ENCODE assay signal across 28 mouse cellular contexts in the genomic region with DNA sequence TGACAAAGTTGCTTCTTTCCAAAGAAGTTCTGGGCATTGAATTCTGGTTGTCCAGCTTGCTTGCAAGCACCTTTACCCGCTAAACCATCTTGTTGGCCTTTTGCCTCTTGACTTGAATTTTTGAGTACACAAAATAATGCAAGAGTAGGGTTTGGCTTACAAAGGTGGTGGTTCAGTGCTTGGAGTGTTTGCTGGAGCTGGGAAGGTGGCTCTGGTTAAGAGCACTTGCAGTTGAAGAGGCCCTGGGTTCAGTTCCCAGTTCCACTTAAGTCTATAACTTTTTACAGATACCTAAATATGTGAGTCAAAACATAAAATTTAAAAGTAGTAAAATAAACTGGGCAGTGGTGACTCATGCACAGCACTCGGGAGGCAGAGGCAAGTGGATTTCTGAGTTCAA. TPM values are rescaled to one million over a fixed set of nuclear protein-coding genes. Genes with fewer than 3 reads are reported as not detected.
DNase-seq lines count a peak whose midpoint lies in the region; ATAC-seq and TF ChIP-seq lines count a peak whose summit lies in the region.
"Had no signal": no experiment of that assay in that cellular context is flagged by ENCODE, and none has a peak within 500 bp of the region (broad histone marks: within the 10 kb centered on the region; RNA-seq: fewer than 3 reads in every experiment).

No protein-coding gene starts in this region.

- H3K4me3 ChIP-seq in MEL (ENCODE audit: control insufficient read depth in 1 of 2, insufficient read depth in 1 of 2, low read depth in 2 of 2, low read length in 2 of 2): no peak overlapping the region
- no peak overlapping the region for H3K4me3 ChIP-seq in lung, embryonic 15.5 days
- no peak overlapping the region for H3K4me3 ChIP-seq in kidney, embryonic 14.5 days (ENCODE audit: low read length)
- H3K4me3 ChIP-seq: embryonic facial prominence, embryonic 10.5 days; embryonic facial prominence, embryonic 13.5 days; erythroblast, embryonic 14.5 days; forebrain, embryonic 12.5 days; forebrain, embryonic 15.5 days; heart, adult 2 months; heart, embryonic 10.5 days; heart, embryonic 13.5 days; hindbrain, embryonic 12.5 days; hindbrain, embryonic 15.5 days had no signal

- H3K36me3 ChIP-seq in MEL (ENCODE audit: control insufficient read depth in 1 of 2, insufficient read depth in 2 of 2, low read length in 2 of 2): peaks cover 21 to 32% of the 10 kb centered on the region in 2 experiments
- H3K36me3 ChIP-seq in lung, embryonic 15.5 days: peaks cover 48% of the 10 kb centered on the region
- peaks cover 49% of the 10 kb centered on the region for H3K36me3 ChIP-seq in kidney, embryonic 14.5 days (ENCODE audit: control insufficient read depth, insufficient read depth, low read length)

- H3K9me3 ChIP-seq in MEL (replicated peaks; ENCODE audit: insufficient read depth, low read length): no peaks in the 10 kb centered on the region
- H3K9me3 ChIP-seq in lung, embryonic 15.5 days: no peaks in the 10 kb centered on the region
- no peaks in the 10 kb centered on the region for H3K9me3 ChIP-seq in kidney, embryonic 14.5 days (ENCODE audit: control insufficient read depth, low read length)
- H3K9me3 ChIP-seq: embryonic facial prominence, embryonic 10.5 days; embryonic facial prominence, embryonic 13.5 days; forebrain, embryonic 12.5 days; forebrain, embryonic 15.5 days; heart, embryonic 10.5 days; heart, embryonic 13.5 days; hindbrain, embryonic 12.5 days; hindbrain, embryonic 15.5 days had no signal

- TF ChIP-seq EP300 in MEL (IDR thresholded peaks at IDR 0.05; ENCODE audit: low read depth in 1 of 2, low read length in 2 of 2): no peak

- no peaks in the 10 kb centered on the region for H3K27me3 ChIP-seq in MEL (ENCODE audit: control insufficient read depth in 1 of 2, insufficient read depth in 2 of 2, low read length in 2 of 2)
- no peaks in the 10 kb centered on the region for H3K27me3 ChIP-seq in lung, embryonic 15.5 days
- H3K27me3 ChIP-seq in kidney, embryonic 14.5 days (ENCODE audit: control insufficient read depth, insufficient read depth, low read length): no peaks in the 10 kb centered on the region
- H3K27me3 ChIP-seq: embryonic facial prominence, embryonic 13.5 days; forebrain, embryonic 12.5 days; forebrain, embryonic 15.5 days; heart, embryonic 13.5 days; hindbrain, embryonic 12.5 days; hindbrain, embryonic 15.5 days had no signal

- 0 out of 4 replicates have a peak, but pooled peaks cover 0 to 4% of the 10 kb centered on the region in 2 experiments for H3K4me1 ChIP-seq in MEL (ENCODE audit: control insufficient read depth in 1 of 2, insufficient read depth in 2 of 2, low read length in 2 of 2)
- H3K4me1 ChIP-seq in lung, embryonic 15.5 days: no peaks in the 10 kb centered on the region
- H3K4me1 ChIP-seq in kidney, embryonic 14.5 days (ENCODE audit: control insufficient read depth, insufficient read depth, low read length): no peaks in the 10 kb centered on the region
- H3K4me1 ChIP-seq: embryonic facial prominence, embryonic 10.5 days; embryonic facial prominence, embryonic 13.5 days; forebrain, embryonic 12.5 days; forebrain, embryonic 15.5 days; heart, embryonic 10.5 days; heart, embryonic 13.5 days; hindbrain, embryonic 12.5 days; hindbrain, embryonic 15.5 days had no signal

- TF ChIP-seq RAD21 in MEL (IDR thresholded peaks at IDR 0.05; ENCODE audit: low read depth, low read length): no peak

- H3K4me2 ChIP-seq in lung, embryonic 15.5 days: no peak overlapping the region
- H3K4me2 ChIP-seq in kidney, embryonic 14.5 days (replicated peaks; ENCODE audit: low read depth, low read length): no peak overlapping the region
- H3K4me2 ChIP-seq: embryonic facial prominence, embryonic 13.5 days; forebrain, embryonic 12.5 days; forebrain, embryonic 15.5 days; heart, embryonic 13.5 days; hindbrain, embryonic 12.5 days; hindbrain, embryonic 15.5 days had no signal

- H3K9ac ChIP-seq in MEL (ENCODE audit: control insufficient read depth, low read depth, low read length, poor library complexity, severe bottlenecking): no peak overlapping the region
- no peak overlapping the region for H3K9ac ChIP-seq in lung, embryonic 15.5 days
- H3K9ac ChIP-seq in kidney, embryonic 14.5 days (ENCODE audit: low read depth, low read length): no peak overlapping the region
- H3K9ac ChIP-seq: embryonic facial prominence, embryonic 13.5 days; forebrain, embryonic 12.5 days; forebrain, embryonic 15.5 days; heart, embryonic 13.5 days; hindbrain, embryonic 12.5 days; hindbrain, embryonic 15.5 days had no signal

- TF ChIP-seq POLR2A in MEL (IDR thresholded peaks at IDR 0.05; ENCODE audit: control insufficient read depth in 1 of 2, insufficient read depth in 1 of 2, low read depth in 1 of 2, low read length in 2 of 2, poor library complexity in 1 of 2): no peak

- no peaks in the 10 kb centered on the region for H3K79me2 ChIP-seq in MEL (ENCODE audit: control insufficient read depth, insufficient read depth, low read length, poor library complexity)

- DNase-seq in MEL (ENCODE audit: low read depth, low spot score): no peak
- DNase-seq in lung, postnatal 14 days: peak; percentile 10
- no peak for DNase-seq in cerebellum, adult 8-10 months
- DNase-seq in layer of hippocampus, postnatal 14 days (ENCODE audit: low spot score in 2 of 2): no peak
- DNase-seq: adrenal gland, postnatal 10 days; adrenal gland, postnatal 36 days; cerebellum, adult 18-20 months; cerebellum, adult 9-11 months; cerebellum, postnatal 25 days; embryo, embryonic 11 days; gastrocnemius, postnatal 10 days; gastrocnemius, postnatal 36 days; heart, adult 2 months; heart, postnatal 14 days; heart, postnatal 4 days had no signal

- peak; percentile 38; the same call in 1 of the 2 replicates for ATAC-seq in lung, embryonic 15.5 days (ENCODE audit: borderline replicate concordance, extremely low read depth, low FRiP score, low TSS enrichment)
- ATAC-seq in kidney, embryonic 14.5 days (ENCODE audit: low FRiP score, low TSS enrichment): no peak
- ATAC-seq: activated CD4-positive, CD25-positive, alpha-beta regulatory T cell, adult 4 months; CD4-positive, CD25-positive, alpha-beta regulatory T cell, adult 4 months; forebrain, embryonic 15.5 days had no signal

- WGBS in lung, embryonic 15.5 days: 73% methylated on average over 2 of the region's 2 CpGs
- WGBS in kidney, embryonic 14.5 days: 95% methylated on average over 2 of the region's 2 CpGs

- TF ChIP-seq CTCF in MEL (IDR thresholded peaks at IDR 0.05 in 2 of 3, conservative IDR thresholded peaks at IDR 0.05 in 1 of 3; ENCODE audit: control insufficient read depth in 1 of 3, insufficient read depth in 1 of 3, low read depth in 2 of 3, low read length in 3 of 3, poor library complexity in 1 of 3, severe bottlenecking in 1 of 3): no peak

- no peak overlapping the region for H3K27ac ChIP-seq in MEL (ENCODE audit: control insufficient read depth, low read depth, low read length)
- H3K27ac ChIP-seq in lung, embryonic 15.5 days: no peak overlapping the region
- no peak overlapping the region for H3K27ac ChIP-seq in kidney, embryonic 14.5 days (ENCODE audit: low read depth, low read length)
- H3K27ac ChIP-seq: embryonic facial prominence, embryonic 10.5 days; embryonic facial prominence, embryonic 13.5 days; forebrain, embryonic 12.5 days; forebrain, embryonic 15.5 days; heart, adult 2 months; heart, embryonic 10.5 days; heart, embryonic 13.5 days; hindbrain, embryonic 12.5 days; hindbrain, embryonic 15.5 days had no signal

TF ChIP-seq in MEL, 35 proteins besides CTCF, POLR2A, EP300 and RAD21:
- TF ChIP-seq TCF12 (IDR thresholded peaks at IDR 0.05; ENCODE audit: low read depth, low read length) (no peak), POLR2AphosphoS2 (IDR thresholded peaks at IDR 0.05; ENCODE audit: low read length) (0 out of 2 replicates have a peak, but pooled peaks have one; percentile 10)

RNA-seq across cellular contexts. Expression of a gene that starts 8.4 kb away (rescaled TPM):
- 30.4 and 36.8 TPM in 2 replicates for total RNA-seq in MEL (2012; rRNA removed)
- 10 to 100 TPM; 34.9 to 36.6 TPM for polyA plus RNA-seq in MEL (2012; ENCODE audit: insufficient read depth in 1 of 2, insufficient read length in 2 of 2, low read depth in 1 of 2, low replicate concordance in 2 of 2, missing spikeins in 1 of 2)
- 19.2 and 21.6 TPM in 2 replicates for polyA plus RNA-seq in lung, embryonic 15.5 days (2015; fragmentation: Nextera tagmentation; extraction: Ambion mirVana)
- polyA plus RNA-seq in kidney, embryonic 14.5 days (2014; fragmentation: Nextera tagmentation; extraction: Ambion mirVana): 33.9 and 45.5 TPM in 2 replicates
- total RNA-seq in layer of hippocampus, postnatal 14 days (2021): 100 to 1,000 TPM; 106 to 114 TPM

RNA-seq across cellular contexts. Expression of a gene that starts 42.5 kb away (rescaled TPM):
- total RNA-seq in MEL (2012; rRNA removed): 119 and 143 TPM in 2 replicates
- polyA plus RNA-seq in MEL (2012; ENCODE audit: insufficient read depth in 1 of 2, insufficient read length in 2 of 2, low read depth in 1 of 2, low replicate concordance in 2 of 2, missing spikeins in 1 of 2): 100 to 1,000 TPM in 1 of 2 experiments, 10 to 100 TPM in 1; 95.0 to 276 TPM
- polyA plus RNA-seq in lung, embryonic 15.5 days (2015; fragmentation: Nextera tagmentation; extraction: Ambion mirVana): 110 and 111 TPM in 2 replicates
- 77.9 and 149 TPM in 2 replicates for polyA plus RNA-seq in kidney, embryonic 14.5 days (2014; fragmentation: Nextera tagmentation; extraction: Ambion mirVana)
- total RNA-seq in layer of hippocampus, postnatal 14 days (2021): 10 to 100 TPM; 68.2 to 68.8 TPM
